Mouse (Mus musculus): ENCODE results near the gene Cd276. TPM values are rescaled to one million over a fixed set of nuclear protein-coding genes. Genes with fewer than 3 reads are reported as not detected.

Cd276 gene
- total RNA-seq, 1 experiment: 23.4 TPM

DNA sequence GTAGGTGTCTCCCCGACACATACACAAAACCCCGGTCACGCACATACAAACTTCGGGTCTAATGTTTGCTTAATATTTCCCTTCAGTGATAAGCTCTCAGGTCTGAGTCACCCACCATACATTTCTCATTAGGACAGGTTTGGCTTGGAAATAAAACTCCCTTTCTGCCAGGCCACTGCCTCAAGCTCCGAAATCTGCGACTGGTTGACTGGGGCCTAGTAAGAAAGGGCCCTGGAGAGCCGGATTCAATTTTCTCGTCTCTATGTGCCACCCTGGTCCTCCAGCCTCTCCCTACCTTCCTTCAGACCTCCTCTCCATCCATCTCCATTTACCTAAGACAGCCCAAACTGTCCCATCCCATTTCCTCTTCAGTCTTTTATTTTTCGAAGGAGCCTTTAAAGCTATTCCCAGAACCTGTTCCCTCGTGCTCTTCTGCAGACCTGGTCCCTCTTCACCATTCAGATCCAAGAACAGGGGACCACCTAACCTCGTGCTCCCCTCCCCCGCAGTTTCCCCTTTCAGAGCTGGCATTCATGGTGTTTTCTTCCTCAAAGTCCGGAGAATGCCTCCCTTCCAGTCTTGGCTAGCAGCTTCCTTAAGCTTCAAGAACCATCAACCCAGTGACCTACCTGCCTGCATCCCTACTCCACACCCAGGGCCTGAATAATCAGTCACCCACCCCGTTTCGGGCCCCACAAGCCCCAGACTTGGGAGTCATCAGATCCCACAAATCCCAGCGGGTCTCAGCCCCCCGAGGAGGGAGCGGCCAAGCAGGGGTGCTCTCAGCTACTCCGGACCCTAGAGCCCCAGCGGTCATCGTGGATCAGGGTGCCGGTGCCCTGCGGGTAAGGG is 955 bp downstream of the Cd276 start:
- DNase-seq (ENCODE audit: low read depth, low spot score): no peak
- TF ChIP-seq HCFC1 (IDR thresholded peaks at IDR 0.05; ENCODE audit: borderline replicate concordance, insufficient read depth, low read length) (no peak; the same call in 1 of the 2 replicates), ZC3H11A (IDR thresholded peaks at IDR 0.05; ENCODE audit: borderline replicate concordance, low read depth, low read length) (no peak), ZNF384 (IDR thresholded peaks at IDR 0.05; ENCODE audit: low read depth, low read length) (no peak), MAFK (IDR thresholded peaks at IDR 0.05; ENCODE audit: insufficient read depth, low read depth, low read length) (no peak), CHD2 (IDR thresholded peaks at IDR 0.05; ENCODE audit: low read depth, low read length) (no peak)
- Histone ChIP-seq H3K4me1 (ENCODE audit: control insufficient read depth in 2 of 2, insufficient read depth in 2 of 2, low read length in 2 of 2, poor library complexity in 1 of 2) (peaks cover 13 to 22% of the 10 kb centered on the region in 2 experiments), H3K27ac (ENCODE audit: insufficient read depth, low read depth, low read length, poor library complexity, severe bottlenecking) (no peak overlapping the region), H3K9ac (ENCODE audit: insufficient read depth, low read depth, low read length, poor library complexity, severe bottlenecking) (peak overlapping the region; percentile 84), H3K4me3 (ENCODE audit: insufficient read depth in 1 of 2, low read depth in 1 of 2, low read length in 2 of 2, poor library complexity in 1 of 2, severe bottlenecking in 1 of 2) (peak overlapping the region; percentile 76 to 86), H3K36me3 (ENCODE audit: control insufficient read depth, insufficient read depth, low read length, poor library complexity, severe bottlenecking) (peaks cover 3% of the 10 kb centered on the region; the same call in 1 of the 2 replicates), H3K9me3 (ENCODE audit: control insufficient read depth, insufficient read depth, low read depth, low read length) (no peaks in the 10 kb centered on the region)
- in situ Hi-C loops (cut with MboI; ENCODE audit: low sequenced_read_pairs in 2 of 2, unreplicated experiment in 2 of 2): no loop called here

DNA sequence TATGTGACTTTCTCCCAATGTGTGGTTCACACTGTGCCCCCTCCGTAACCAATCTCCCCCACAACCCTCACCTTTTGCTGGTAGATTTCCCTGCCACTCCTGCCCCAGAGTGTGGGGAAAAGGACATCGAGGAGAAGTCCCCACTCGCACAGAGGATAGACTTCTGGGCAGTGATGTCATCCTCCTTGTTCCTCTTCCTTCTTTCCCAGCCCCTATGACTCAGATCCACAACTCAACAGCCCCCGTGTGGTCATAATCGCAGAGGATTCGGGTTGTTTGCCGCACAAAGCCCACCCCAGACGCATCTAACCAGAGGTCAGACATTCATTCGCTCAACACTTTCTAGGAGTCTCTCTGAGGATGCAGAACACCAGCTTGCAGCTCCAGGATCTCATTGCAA is 3.2 kb downstream of the Cd276 start:
- Histone ChIP-seq H3K4me1 (ENCODE audit: control insufficient read depth in 2 of 2, insufficient read depth in 2 of 2, low read length in 2 of 2, poor library complexity in 1 of 2) (peaks cover 19 to 24% of the 10 kb centered on the region in 2 experiments), H3K9me3 (ENCODE audit: control insufficient read depth, insufficient read depth, low read depth, low read length) (no peaks in the 10 kb centered on the region), H3K9ac (ENCODE audit: insufficient read depth, low read depth, low read length, poor library complexity, severe bottlenecking) (no peak overlapping the region), H3K4me3 (ENCODE audit: insufficient read depth in 1 of 2, low read depth in 1 of 2, low read length in 2 of 2, poor library complexity in 1 of 2, severe bottlenecking in 1 of 2) (no peak overlapping the region), H3K27ac (ENCODE audit: insufficient read depth, low read depth, low read length, poor library complexity, severe bottlenecking) (no peak overlapping the region), H3K36me3 (ENCODE audit: control insufficient read depth, insufficient read depth, low read length, poor library complexity, severe bottlenecking) (peaks cover 3% of the 10 kb centered on the region; the same call in 1 of the 2 replicates)
- in situ Hi-C loops (cut with MboI; ENCODE audit: low sequenced_read_pairs in 2 of 2, unreplicated experiment in 2 of 2): no loop called here
- no peak for DNase-seq (ENCODE audit: low read depth, low spot score)
- no peak for TF ChIP-seq CHD2 (IDR thresholded peaks at IDR 0.05; ENCODE audit: low read depth, low read length)
- TF ChIP-seq ZNF384 (IDR thresholded peaks at IDR 0.05; ENCODE audit: low read depth, low read length): no peak
- TF ChIP-seq HCFC1 (IDR thresholded peaks at IDR 0.05; ENCODE audit: borderline replicate concordance, insufficient read depth, low read length): no peak
- TF ChIP-seq MAFK (IDR thresholded peaks at IDR 0.05; ENCODE audit: insufficient read depth, low read depth, low read length): no peak
- no peak for TF ChIP-seq ZC3H11A (IDR thresholded peaks at IDR 0.05; ENCODE audit: borderline replicate concordance, low read depth, low read length)

- in situ Hi-C loops (cut with MboI; ENCODE audit: low sequenced_read_pairs in 2 of 2, unreplicated experiment in 2 of 2): no loop called here
- H3K4me1 ChIP-seq (ENCODE audit: control insufficient read depth in 2 of 2, insufficient read depth in 2 of 2, low read length in 2 of 2, poor library complexity in 1 of 2): peaks cover 12 to 19% of the 10 kb centered on the region in 2 experiments
- H3K4me3 ChIP-seq (ENCODE audit: insufficient read depth in 1 of 2, low read depth in 1 of 2, low read length in 2 of 2, poor library complexity in 1 of 2, severe bottlenecking in 1 of 2): no peak overlapping the region
These were observed 4.3 kb downstream of the Cd276 start for GRCm38 (mm10) chr9:58550928-58551327.

DNA sequence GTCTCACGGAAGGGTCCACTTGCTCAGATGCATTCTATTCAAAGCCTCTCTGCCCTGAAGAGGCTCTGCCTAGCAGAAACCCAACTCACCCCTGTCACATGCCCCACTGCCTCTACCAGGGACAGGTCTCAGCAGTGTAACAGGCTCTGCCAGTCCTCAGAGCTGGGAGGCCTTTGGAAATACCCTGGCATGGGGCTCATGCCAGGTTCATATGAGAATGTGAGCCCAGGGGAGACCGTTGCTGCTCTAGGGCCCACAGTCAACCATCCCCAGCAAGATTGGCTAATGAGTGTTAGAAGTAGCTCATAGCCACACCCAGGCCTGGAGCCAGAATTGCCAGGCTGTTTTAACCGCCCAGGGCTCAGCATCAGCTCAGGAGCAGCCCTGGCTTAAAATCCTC is 5.5 kb downstream of the Cd276 start:
- peaks cover 3% of the 10 kb centered on the region; the same call in 1 of the 2 replicates for H3K36me3 ChIP-seq (ENCODE audit: control insufficient read depth, insufficient read depth, low read length, poor library complexity, severe bottlenecking)
- H3K9me3 ChIP-seq (ENCODE audit: control insufficient read depth, insufficient read depth, low read depth, low read length): no peaks in the 10 kb centered on the region
- H3K4me3 ChIP-seq (ENCODE audit: insufficient read depth in 1 of 2, low read depth in 1 of 2, low read length in 2 of 2, poor library complexity in 1 of 2, severe bottlenecking in 1 of 2): no peak overlapping the region
- in situ Hi-C loops (cut with MboI; ENCODE audit: low sequenced_read_pairs in 2 of 2, unreplicated experiment in 2 of 2): no loop called here
- DNase-seq (ENCODE audit: low read depth, low spot score): no peak
- no peak overlapping the region for H3K27ac ChIP-seq (ENCODE audit: insufficient read depth, low read depth, low read length, poor library complexity, severe bottlenecking)
- no peak for TF ChIP-seq MAFK (IDR thresholded peaks at IDR 0.05; ENCODE audit: insufficient read depth, low read depth, low read length)
- no peak for TF ChIP-seq ZC3H11A (IDR thresholded peaks at IDR 0.05; ENCODE audit: borderline replicate concordance, low read depth, low read length)
- TF ChIP-seq CHD2 (IDR thresholded peaks at IDR 0.05; ENCODE audit: low read depth, low read length): no peak
- no peak for TF ChIP-seq ZNF384 (IDR thresholded peaks at IDR 0.05; ENCODE audit: low read depth, low read length)
- no peak for TF ChIP-seq HCFC1 (IDR thresholded peaks at IDR 0.05; ENCODE audit: borderline replicate concordance, insufficient read depth, low read length)
- H3K9ac ChIP-seq (ENCODE audit: insufficient read depth, low read depth, low read length, poor library complexity, severe bottlenecking): no peak overlapping the region
- peaks cover 12 to 19% of the 10 kb centered on the region in 2 experiments for H3K4me1 ChIP-seq (ENCODE audit: control insufficient read depth in 2 of 2, insufficient read depth in 2 of 2, low read length in 2 of 2, poor library complexity in 1 of 2)

More at GRCm38 (mm10) chr9:58550928-58551327, 4.3 kb downstream of the Cd276 start:
- no peaks in the 10 kb centered on the region for H3K9me3 ChIP-seq (ENCODE audit: control insufficient read depth, insufficient read depth, low read depth, low read length)
- no peak overlapping the region for H3K27ac ChIP-seq (ENCODE audit: insufficient read depth, low read depth, low read length, poor library complexity, severe bottlenecking)
- H3K36me3 ChIP-seq (ENCODE audit: control insufficient read depth, insufficient read depth, low read length, poor library complexity, severe bottlenecking): peaks cover 3% of the 10 kb centered on the region; the same call in 1 of the 2 replicates
- DNase-seq (ENCODE audit: low read depth, low spot score): no peak
- TF ChIP-seq HCFC1 (IDR thresholded peaks at IDR 0.05; ENCODE audit: borderline replicate concordance, insufficient read depth, low read length): no peak
- no peak for TF ChIP-seq MAFK (IDR thresholded peaks at IDR 0.05; ENCODE audit: insufficient read depth, low read depth, low read length)
- no peak for TF ChIP-seq ZNF384 (IDR thresholded peaks at IDR 0.05; ENCODE audit: low read depth, low read length)
- TF ChIP-seq ZC3H11A (IDR thresholded peaks at IDR 0.05; ENCODE audit: borderline replicate concordance, low read depth, low read length): no peak
- TF ChIP-seq CHD2 (IDR thresholded peaks at IDR 0.05; ENCODE audit: low read depth, low read length): no peak
- H3K9ac ChIP-seq (ENCODE audit: insufficient read depth, low read depth, low read length, poor library complexity, severe bottlenecking): no peak overlapping the region

Measured in ES-E14 (cell line).